Mouse (Mus musculus) left cerebral cortex, postnatal 14 days (tissue): ENCODE results near the gene Prkcb. TPM values are rescaled to one million over a fixed set of nuclear protein-coding genes. Genes with fewer than 3 reads are reported as not detected.
"Not testable (repeated sequence)": the region's sequence is repeated elsewhere in the genome, so short reads cannot be mapped to it uniquely, and the experiment has no call there.

Source experiments
- DNase-seq, 2 experiments: peaks; one replicate each; pipeline ENCODE4 v3.0.0; 2021 to 2022; ENCODE audit warnings: low spot score in 2 of 2, mixed read lengths in 1 of 2
- intact Hi-C: fragments of 180-260 bp; cut with DNase I; formaldehyde crosslinking; loops from one replicate; pipeline ENCODE4 v1.15.1; 2025
- long read RNA-seq, 2 experiments: library from polyadenylated mRNA; stranded (forward); transcript quantifications; one replicate each; pipeline ENCODE4 v2.0.0; 2021
- total RNA-seq, 2 experiments: library from RNA; stranded (reverse); gene quantifications; 2 replicates each; pipeline ENCODE4 v1.2.3; 2021

Prkcb gene
- 100 to 1,000 TPM; 894 to 958 TPM for total RNA-seq
- long read RNA-seq, experiment 1, transcript Prkcb-208 (1 exons, 955 nt): minor isoform, 50 of 1,153 reads
- long read RNA-seq, experiment 1, transcript Prkcb-202 (17 exons, 2,911 nt): major isoform, 846 of 1,153 reads
- long read RNA-seq, experiment 1, transcript Prkcb-201 (17 exons, 2,557 nt): minor isoform, 94 of 1,153 reads
- long read RNA-seq, experiment 1, partial matches to known transcripts: 87 of 1,153 reads
- long read RNA-seq, experiment 1, other reads (novel, unspliced or antisense): 76 of 1,153 reads
- long read RNA-seq, experiment 2, transcript Prkcb-201 (17 exons, 2,557 nt): minor isoform, 51 of 777 reads
- long read RNA-seq, experiment 2, transcript Prkcb-208 (1 exons, 955 nt): minor isoform, 32 of 777 reads
- long read RNA-seq, experiment 2, transcript Prkcb-202 (17 exons, 2,911 nt): major isoform, 583 of 777 reads
- long read RNA-seq, experiment 2, partial matches to known transcripts: 60 of 777 reads
- long read RNA-seq, experiment 2, other reads (novel, unspliced or antisense): 51 of 777 reads

DNA sequence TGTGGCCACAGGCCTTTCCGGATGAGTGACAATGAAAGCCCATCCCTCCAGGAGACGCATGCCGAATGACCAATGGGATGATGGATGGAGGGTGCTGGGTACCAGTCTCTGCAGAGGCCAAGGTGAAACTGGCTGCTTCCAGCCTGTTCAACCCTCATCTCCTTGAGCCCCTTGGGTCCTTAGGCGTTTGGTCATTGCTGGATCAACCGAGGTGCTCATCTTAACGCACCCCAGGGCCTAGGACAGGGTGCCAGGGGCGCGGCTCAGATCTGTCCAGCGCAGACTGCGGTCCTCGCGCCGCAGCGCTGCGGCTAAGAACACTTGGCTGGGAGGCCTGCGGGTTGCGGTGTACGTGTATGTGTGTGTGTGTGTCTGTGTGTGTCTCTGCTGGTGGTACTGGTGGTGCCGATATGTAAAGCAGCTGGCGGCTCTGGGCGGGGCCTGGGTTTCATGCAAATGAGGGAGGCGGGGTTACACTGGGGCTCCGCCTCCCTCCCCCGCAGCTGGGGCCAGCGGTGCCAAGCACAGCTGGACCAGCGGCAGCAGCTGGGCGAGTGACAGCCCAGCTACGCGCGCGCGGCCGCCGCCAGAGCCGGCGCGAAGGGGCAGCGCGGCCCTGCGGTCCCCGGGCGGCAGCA, at the start of gene Prkcb:
TSS of gene Prkcb (plus strand) at position 147 of the 638 bp plus-strand sequence.
- peak; percentile 86 to 94 for DNase-seq
- intact Hi-C loops: no loop called here

DNA sequence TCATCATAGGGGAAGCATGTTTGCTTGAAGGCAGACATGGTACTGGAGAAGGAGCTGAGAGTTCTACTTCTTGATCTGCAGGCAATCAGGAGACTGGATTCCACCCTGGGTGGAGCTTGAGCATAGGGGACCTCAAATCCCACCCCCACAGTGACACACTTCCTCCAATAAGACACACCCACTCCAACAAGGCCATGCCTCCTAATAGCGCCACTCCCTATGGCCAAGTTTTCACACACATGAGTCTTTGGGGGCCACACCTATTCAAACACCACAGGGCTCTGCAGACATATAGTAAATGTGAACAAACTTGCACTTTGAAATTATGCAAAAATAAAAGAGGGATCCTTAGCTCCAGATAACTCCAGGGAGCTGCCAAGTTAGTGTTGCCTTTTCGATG, 49.6 kb upstream of the Prkcb start:
- DNase-seq: no peak
- intact Hi-C loops: no loop called here

DNA sequence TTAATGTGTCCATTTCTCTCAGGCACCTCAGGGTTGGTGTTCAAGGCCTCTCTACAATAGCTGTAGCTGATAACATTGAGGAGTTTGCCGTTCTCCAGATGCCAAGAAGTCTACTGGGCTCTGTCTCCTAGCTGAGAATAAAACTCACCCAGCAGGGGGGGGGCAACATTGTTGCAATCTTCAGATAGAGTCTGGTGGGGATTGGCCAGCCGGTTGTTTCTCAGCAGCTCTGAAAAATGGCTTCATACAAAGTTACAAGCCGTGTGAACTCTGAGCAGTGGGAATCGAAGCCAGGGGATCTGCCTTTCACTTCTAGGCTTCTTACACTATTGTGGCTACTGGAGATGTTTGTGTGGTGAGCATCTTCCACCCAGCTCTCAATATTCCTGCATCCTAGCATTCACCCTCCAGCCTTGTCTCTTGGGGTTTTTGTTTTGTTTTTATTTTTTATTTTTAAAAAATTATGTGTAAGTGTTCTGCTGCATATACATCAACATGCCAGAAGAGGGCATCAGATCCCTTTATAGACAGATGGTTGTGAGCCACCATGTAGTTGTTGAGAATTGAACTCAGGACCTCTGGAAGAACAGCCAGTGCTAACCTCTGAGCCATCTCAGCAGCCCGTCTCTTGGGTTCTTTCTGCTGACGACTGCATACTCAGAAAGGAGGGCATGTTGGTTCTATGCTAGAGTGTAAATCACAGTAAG, 48.0 kb upstream of the Prkcb start:
- intact Hi-C loops: loop anchor here (2.0 kb wide), 1 partner anchor 42 kb away; no protein-coding TSS in a partner anchor
- no peak for DNase-seq

GRCm38 (mm10) chr7:122242260-122242659, 46.3 kb upstream of the Prkcb start:
- intact Hi-C loops: no loop called here
- peak; percentile 36 to 52 for DNase-seq

GRCm38 (mm10) chr7:122242744-122243143, 45.8 kb upstream of the Prkcb start:
- DNase-seq, intact Hi-C loops: not testable (repeated sequence)

GRCm38 (mm10) chr7:122244166-122244565, 44.4 kb upstream of the Prkcb start:
- peak in 1 of 2 experiments; percentile 22 for DNase-seq
- intact Hi-C loops: no loop called here

- DNase-seq: no peak
- intact Hi-C loops: no loop called here
Measured at GRCm38 (mm10) chr7:122244584-122244983, 44.0 kb upstream of the Prkcb start.

- DNase-seq: no peak
- intact Hi-C loops: no loop called here
Measured at GRCm38 (mm10) chr7:122245976-122246375, 42.6 kb upstream of the Prkcb start.

DNA sequence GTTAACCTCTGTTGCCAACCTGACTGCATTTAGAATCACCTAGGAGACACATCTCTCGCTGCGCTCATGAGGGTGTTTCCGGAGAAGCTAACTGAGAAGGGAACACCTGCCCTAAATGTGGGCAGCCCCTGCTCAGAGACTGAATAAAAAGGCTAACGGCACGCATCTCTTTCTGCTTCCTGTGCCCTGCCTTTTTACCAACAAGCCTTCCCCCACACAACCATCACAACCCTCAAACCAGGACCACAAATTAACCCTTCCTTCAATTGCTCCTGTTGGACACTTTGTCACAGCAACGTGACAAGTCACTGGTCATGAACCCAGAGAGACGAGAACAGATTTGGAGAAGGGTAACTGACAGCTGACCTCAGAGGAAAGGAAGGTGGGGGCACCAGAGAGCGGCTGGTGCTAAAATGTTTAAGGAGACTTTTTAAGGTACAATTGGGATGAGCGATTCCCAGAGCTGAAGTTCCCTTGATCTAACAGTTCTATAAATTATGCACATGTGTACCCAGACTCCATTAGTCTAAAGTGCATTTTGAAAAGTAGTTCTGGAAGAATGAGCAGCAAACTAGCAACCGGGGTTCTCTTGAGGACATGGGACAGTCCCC, 41.2 kb upstream of the Prkcb start:
- DNase-seq: no peak
- intact Hi-C loops: no loop called here

- peak; percentile 38 to 67 for DNase-seq
- intact Hi-C loops: no loop called here
Measured at GRCm38 (mm10) chr7:122249321-122249821, 39.2 kb upstream of the Prkcb start.

DNA sequence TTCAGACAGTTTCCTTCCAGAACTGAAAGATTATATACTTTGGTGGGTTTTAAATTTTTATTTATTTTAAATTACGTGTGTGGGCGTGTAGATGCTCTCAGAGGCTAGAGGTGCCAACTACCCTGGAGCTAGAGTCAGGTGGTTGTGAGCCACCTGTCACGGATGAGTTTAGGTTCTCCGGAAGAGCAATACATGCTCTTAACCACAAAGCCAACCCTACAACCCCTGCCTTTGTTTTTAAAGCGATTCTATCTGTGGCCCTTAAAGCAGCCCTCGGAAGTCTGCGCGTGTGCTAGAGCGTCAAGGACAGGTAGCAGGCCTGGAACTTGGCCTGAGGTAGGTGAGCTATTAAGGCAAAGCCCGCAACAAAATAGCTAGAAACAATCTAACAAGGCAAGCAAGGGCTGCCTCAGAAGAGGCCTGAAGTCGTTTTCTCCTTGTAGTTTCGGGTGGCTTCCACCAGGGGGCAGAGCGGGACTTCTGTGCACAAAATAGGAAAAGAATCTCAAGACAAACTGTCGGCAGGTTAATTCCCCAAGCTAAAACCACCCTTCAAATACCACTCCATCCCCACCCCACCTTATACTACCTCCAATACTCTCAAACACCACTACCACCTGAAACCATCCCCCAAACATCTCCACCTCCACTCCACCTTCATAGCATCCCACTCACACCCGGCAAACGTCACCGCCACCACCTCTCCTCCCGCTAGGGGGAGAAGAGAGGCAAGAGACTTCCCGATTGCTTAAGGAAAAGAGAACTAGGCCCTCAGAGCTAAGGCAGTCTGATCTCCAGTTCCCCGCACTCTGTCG, 37.1 kb upstream of the Prkcb start:
- intact Hi-C loops: loop anchor here (1.0 to 2.0 kb wide), 2 partner anchors 39 to 208 kb away; no protein-coding TSS in a partner anchor
- peak; percentile 79 to 83 for DNase-seq

GRCm38 (mm10) chr7:122256722-122257121, 31.8 kb upstream of the Prkcb start:
- intact Hi-C loops: no loop called here
- DNase-seq: no peak

GRCm38 (mm10) chr7:122258521-122258920, 30.0 kb upstream of the Prkcb start:
- no peak for DNase-seq
- intact Hi-C loops: no loop called here

DNA sequence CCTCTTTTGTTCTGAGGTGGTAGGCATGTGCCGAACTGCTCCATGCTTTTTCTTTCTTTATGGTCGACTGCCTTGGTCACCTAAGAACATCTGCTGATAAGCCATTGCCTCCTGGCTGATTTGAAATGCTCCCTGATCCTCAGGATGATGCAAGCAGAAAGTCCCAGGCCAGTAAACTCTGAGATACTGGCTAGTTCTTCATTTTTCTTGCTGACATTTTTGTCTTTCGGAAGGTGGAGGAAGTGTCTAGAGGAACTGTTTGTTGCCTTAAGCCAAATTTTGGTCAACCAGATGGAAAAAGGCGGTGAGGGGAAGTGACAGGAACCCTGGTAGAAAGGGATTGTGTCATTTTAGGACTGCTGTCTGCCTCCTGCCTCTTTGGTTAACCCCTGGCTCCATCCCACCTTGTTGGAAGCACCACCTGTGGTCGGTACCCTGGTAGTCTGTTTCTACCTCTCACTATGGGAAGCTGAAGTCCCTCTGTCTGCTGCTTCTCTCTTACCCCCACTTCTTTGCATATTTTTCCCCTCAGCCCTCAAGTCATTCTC, 28.4 kb upstream of the Prkcb start:
- no peak for DNase-seq
- intact Hi-C loops: no loop called here

DNA sequence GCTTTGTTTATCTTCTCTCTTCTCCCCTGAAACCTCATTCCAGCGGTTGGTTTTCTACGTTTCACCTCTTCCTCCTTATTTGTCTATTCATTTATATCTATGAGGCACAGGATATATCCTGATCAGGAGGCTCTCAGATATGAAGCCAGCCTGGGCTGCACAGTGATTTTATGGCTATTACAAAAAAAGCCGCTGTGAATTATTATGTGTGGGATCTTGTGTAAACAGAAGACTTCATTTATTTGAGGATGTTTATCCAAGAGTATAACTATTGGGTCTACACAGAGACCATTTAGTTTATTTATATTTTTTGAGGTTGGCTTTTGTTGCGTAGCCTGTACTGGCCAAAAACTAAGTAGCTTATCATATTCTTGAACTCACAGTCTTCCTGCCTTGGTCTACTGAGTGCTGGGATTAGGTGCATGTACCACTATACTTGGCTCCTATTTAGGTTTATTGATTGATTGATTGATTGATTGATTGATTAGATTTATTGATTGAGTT, 19.5 kb upstream of the Prkcb start:
- no peak for DNase-seq
- intact Hi-C loops: no loop called here

GRCm38 (mm10) chr7:122272334-122272733, 16.2 kb upstream of the Prkcb start:
- DNase-seq: no peak
- intact Hi-C loops: no loop called here

DNA sequence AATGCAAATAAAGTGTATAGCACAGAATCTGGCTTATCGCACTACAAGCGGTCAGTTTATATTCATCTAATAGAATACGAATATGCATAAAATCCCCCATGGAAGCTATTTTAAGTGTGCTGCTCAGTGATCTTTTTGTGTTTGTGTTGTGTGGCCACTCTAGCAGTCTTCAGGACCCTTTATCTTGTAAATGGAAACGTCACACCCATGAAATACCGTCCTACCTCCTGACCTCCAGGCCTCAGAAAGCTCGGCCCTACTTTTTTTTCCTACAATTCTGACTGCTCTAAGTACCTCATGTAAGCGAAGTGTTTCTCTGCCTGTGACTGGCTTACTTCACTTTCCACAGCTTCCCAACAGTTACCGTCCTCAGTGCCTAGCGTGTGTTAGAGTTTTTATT, 9.0 kb upstream of the Prkcb start:
- no peak for DNase-seq
- intact Hi-C loops: no loop called here

GRCm38 (mm10) chr7:122280334-122280733, 8.2 kb upstream of the Prkcb start:
- no peak for DNase-seq
- intact Hi-C loops: no loop called here
